Comparison of ENCODE assay signal across 10 mouse cellular contexts in genomic region chr17:83218722-83219121, GRCm38 (mm10). TPM values are rescaled to one million over a fixed set of nuclear protein-coding genes. Genes with fewer than 3 reads are reported as not detected.
DNase-seq lines count a peak whose midpoint lies in the region; ATAC-seq lines count a peak whose summit lies in the region.
"Had no signal": no experiment of that assay in that cellular context is flagged by ENCODE, and none has a peak within 500 bp of the region (broad histone marks: within the 10 kb centered on the region; RNA-seq: fewer than 3 reads in every experiment).

No protein-coding gene starts in this region.

- no peaks in the 10 kb centered on the region for H3K36me3 ChIP-seq in midbrain, embryonic 12.5 days
- H3K36me3 ChIP-seq in midbrain, embryonic 11.5 days (ENCODE audit: control insufficient read depth, insufficient read depth, low read length): no peaks in the 10 kb centered on the region
- peaks cover 21% of the 10 kb centered on the region; the same call in 1 of the 2 replicates for H3K36me3 ChIP-seq in limb, embryonic 15.5 days
- peaks cover 5% of the 10 kb centered on the region; the same call in 1 of the 2 replicates for H3K36me3 ChIP-seq in stomach, embryonic 16.5 days (ENCODE audit: control insufficient read depth, insufficient read depth, low read length)

- H3K4me2 ChIP-seq in midbrain, embryonic 12.5 days (replicated peaks): peak overlapping the region; percentile 3; the same call in 1 of the 2 replicates
- H3K4me2 ChIP-seq in midbrain, embryonic 11.5 days: no peak overlapping the region; the same call in 1 of the 2 replicates
- peak overlapping the region; percentile 92; the same call in 1 of the 2 replicates for H3K4me2 ChIP-seq in limb, embryonic 15.5 days
- H3K4me2 ChIP-seq in stomach, embryonic 16.5 days (ENCODE audit: low read depth, low read length): peak overlapping the region; percentile 89

- ATAC-seq in midbrain, embryonic 12.5 days (ENCODE audit: low FRiP score, low read depth): no peak
- no peak for ATAC-seq in midbrain, embryonic 11.5 days (ENCODE audit: low FRiP score)
- no peak for ATAC-seq in limb, embryonic 15.5 days (ENCODE audit: insufficient number of reproducible peaks, low FRiP score, low TSS enrichment, low read depth)
- no peak for ATAC-seq in stomach, embryonic 16.5 days (ENCODE audit: insufficient read depth, low FRiP score)

- H3K4me1 ChIP-seq in midbrain, embryonic 12.5 days: peaks cover 54% of the 10 kb centered on the region
- H3K4me1 ChIP-seq in midbrain, embryonic 11.5 days (ENCODE audit: control insufficient read depth, insufficient read depth, low read length): peaks cover 6% of the 10 kb centered on the region
- H3K4me1 ChIP-seq in limb, embryonic 15.5 days: peaks cover 71% of the 10 kb centered on the region
- H3K4me1 ChIP-seq in stomach, embryonic 16.5 days (ENCODE audit: control insufficient read depth, insufficient read depth, low read length): peaks cover 57% of the 10 kb centered on the region

- H3K27me3 ChIP-seq in midbrain, embryonic 12.5 days: peaks cover 97% of the 10 kb centered on the region
- peaks cover 87% of the 10 kb centered on the region for H3K27me3 ChIP-seq in midbrain, embryonic 11.5 days (ENCODE audit: control insufficient read depth, insufficient read depth, low read length)
- peaks cover 77% of the 10 kb centered on the region for H3K27me3 ChIP-seq in limb, embryonic 15.5 days
- H3K27me3 ChIP-seq in stomach, embryonic 16.5 days (ENCODE audit: control insufficient read depth, insufficient read depth, low read length): no peaks in the 10 kb centered on the region

- no peaks in the 10 kb centered on the region for H3K9me3 ChIP-seq in midbrain, embryonic 12.5 days
- H3K9me3 ChIP-seq in midbrain, embryonic 11.5 days (ENCODE audit: control insufficient read depth, low read length): no peaks in the 10 kb centered on the region
- H3K9me3 ChIP-seq in limb, embryonic 15.5 days: no peaks in the 10 kb centered on the region
- H3K9me3 ChIP-seq in stomach, embryonic 16.5 days (replicated peaks; ENCODE audit: control insufficient read depth, low read length): no peaks in the 10 kb centered on the region
- H3K9me3 ChIP-seq: megakaryocyte, embryonic 14.5 days had no signal

- WGBS in midbrain, embryonic 12.5 days: 73% methylated on average over 6 of the region's 6 CpGs
- WGBS in midbrain, embryonic 11.5 days: 79% methylated on average over 6 of the region's 6 CpGs
- 55% methylated on average over 6 of the region's 6 CpGs for WGBS in limb, embryonic 15.5 days
- WGBS in stomach, embryonic 16.5 days: 64% methylated on average over 6 of the region's 6 CpGs

- no peak overlapping the region for H3K4me3 ChIP-seq in midbrain, embryonic 12.5 days
- H3K4me3 ChIP-seq in midbrain, embryonic 11.5 days (ENCODE audit: low read depth, low read length): no peak overlapping the region
- peak overlapping the region; percentile 11; the same call in 1 of the 2 replicates for H3K4me3 ChIP-seq in limb, embryonic 15.5 days
- H3K4me3 ChIP-seq in stomach, embryonic 16.5 days (replicated peaks; ENCODE audit: low read length): peak overlapping the region; percentile 84
- H3K4me3 ChIP-seq: megakaryocyte, embryonic 14.5 days had no signal

- no peak overlapping the region for H3K27ac ChIP-seq in midbrain, embryonic 12.5 days (replicated peaks)
- no peak overlapping the region for H3K27ac ChIP-seq in midbrain, embryonic 11.5 days (ENCODE audit: low read depth, low read length)
- no peak overlapping the region for H3K27ac ChIP-seq in limb, embryonic 15.5 days
- peak overlapping the region; percentile 80 for H3K27ac ChIP-seq in stomach, embryonic 16.5 days (ENCODE audit: low read length)

- no peak overlapping the region for H3K9ac ChIP-seq in midbrain, embryonic 12.5 days (replicated peaks)
- H3K9ac ChIP-seq in midbrain, embryonic 11.5 days (ENCODE audit: low read length): no peak overlapping the region
- no peak overlapping the region for H3K9ac ChIP-seq in limb, embryonic 15.5 days
- H3K9ac ChIP-seq in stomach, embryonic 16.5 days (ENCODE audit: low read length): peak overlapping the region; percentile 98

- peak; percentile 88 for DNase-seq in heart, adult 11 months
- no peak for DNase-seq in heart, postnatal 4 days
- DNase-seq in midbrain, embryonic 11.5 days (ENCODE audit: low spot score, missing footprints): no peak
- no peak for DNase-seq in frontal cortex, postnatal 14 days (ENCODE audit: low spot score in 2 of 2)
- DNase-seq in spleen, postnatal 4 days (ENCODE audit: low spot score in 2 of 2): no peak
- DNase-seq: right cerebral cortex, postnatal 14 days had no signal

RNA-seq across cellular contexts. Expression of gene Pkdcc, which starts 3.6 kb away (rescaled TPM):
- total RNA-seq in heart, postnatal 4 days (2021): 10 to 100 TPM; 68.1 to 76.6 TPM
- 4.1 and 6.6 TPM in 2 replicates for polyA plus RNA-seq in midbrain, embryonic 12.5 days (2016; fragmentation: Nextera tagmentation; extraction: Ambion mirVana)
- 5.0 and 5.5 TPM in 2 replicates for polyA plus RNA-seq in midbrain, embryonic 11.5 days (2014; fragmentation: Nextera tagmentation; extraction: Ambion mirVana)
- 10.8 and 11.6 TPM in 2 replicates for polyA plus RNA-seq in limb, embryonic 15.5 days (2015; fragmentation: Nextera tagmentation; extraction: Ambion mirVana)
- polyA plus RNA-seq in stomach, embryonic 16.5 days (2015; fragmentation: Nextera tagmentation; extraction: Ambion mirVana): 16.2 and 16.4 TPM in 2 replicates

Comparison
In these comparisons a context has a peak if more than half of its experiments do, and no peak if none do; other contexts are left out.
1. H3K4me3 ChIP-seq: peak in limb, embryonic 15.5 days (single experiment) and stomach, embryonic 16.5 days (single experiment); none in midbrain, embryonic 12.5 days (single experiment) and midbrain, embryonic 11.5 days (single experiment).